Mouse (Mus musculus) liver, adult 2 months (tissue): ENCODE results near the gene Fahd1. TPM values are rescaled to one million over a fixed set of nuclear protein-coding genes. Genes with fewer than 3 reads are reported as not detected.
A peak's percentile ranks its signal among the peaks of the same experiment; 100 is the strongest.

Experiments used
- DNase-seq: peaks from one replicate; pipeline ENCODE4 v3.0.0-alpha.2; 2011; ENCODE audit warnings: low read depth, low spot score; ENCODE audit errors: extremely low read depth
- H3K27ac ChIP-seq: fragments of 200-500 bp; replicated peaks from 2 replicates; pipeline ENCODE4 v1.5.1; 2012; ENCODE audit warnings: low read depth, mild to moderate bottlenecking, control low read depth, inconsistent platforms, low read length; ENCODE audit not compliant: insufficient read depth
- H3K27me3 ChIP-seq: fragments of 200-500 bp; 2 replicates; pipeline ENCODE4 v1.6.1; 2012; ENCODE audit warnings: mild to moderate bottlenecking, moderate library complexity, low read length, inconsistent platforms; ENCODE audit not compliant: control insufficient read depth, insufficient read depth
- H3K36me3 ChIP-seq: fragments of 200-500 bp; 2 replicates; pipeline ENCODE4 v1.6.1; 2012; ENCODE audit warnings: low read length, inconsistent platforms; ENCODE audit not compliant: control insufficient read depth, insufficient read depth
- H3K4me1 ChIP-seq: fragments of 200-500 bp; 2 replicates; pipeline ENCODE4 v1.6.1; 2011; ENCODE audit warnings: low read length; ENCODE audit not compliant: control insufficient read depth, insufficient read depth
- H3K4me3 ChIP-seq: fragments of 200-500 bp; 2 replicates; pipeline ENCODE4 v1.5.1; 2011; ENCODE audit warnings: low read depth, mild to moderate bottlenecking, control low read depth, low read length, moderate library complexity; ENCODE audit not compliant: insufficient read depth
- H3K79me2 ChIP-seq: fragments of 200-500 bp; 2 replicates; pipeline ENCODE4 v1.6.1; 2012; ENCODE audit warnings: inconsistent platforms, mild to moderate bottlenecking, low read length, moderate library complexity; ENCODE audit not compliant: control insufficient read depth, insufficient read depth
- H3K9ac ChIP-seq: fragments of 200-500 bp; 2 replicates; pipeline ENCODE4 v1.6.1; 2012; ENCODE audit warnings: low read depth, mild to moderate bottlenecking, control low read depth, inconsistent platforms, low read length
- CTCF ChIP-seq: fragments of 200-500 bp; IDR thresholded peaks from 2 replicates; pipeline ENCODE4 v1.5.1; 2011; ENCODE audit warnings: low read depth, low read length, control low read depth
- POLR2A ChIP-seq: fragments of 200-500 bp; IDR thresholded peaks from 2 replicates; pipeline ENCODE4 v1.6.1; 2011; ENCODE audit warnings: low read length, control low read depth; ENCODE audit not compliant: insufficient read depth; ENCODE audit errors: extremely low read depth
- WGBS: fragments of 180-500 bp; shearing (Covaris S2); methylation state at CpG from one replicate; pipeline ENCODE4 v1.1.7; 2018; 5-methylcytosine and 5-hydroxymethylcytosine counted together
- polyA plus RNA-seq: library from polyadenylated mRNA; depleted of rRNA; stranded (reverse); fragments of >200 nt; gene quantifications from 2 replicates; pipeline ENCODE4 v1.2.3, GENCODE M21; 2012; rRNA removed
- total RNA-seq: library from RNA; depleted of rRNA; stranded (reverse); fragments of >200 nt; gene quantifications from 2 replicates; pipeline ENCODE4 v1.2.3, GENCODE M21; 2014; rRNA removed

Fahd1 gene
- total and polyA plus RNA-seq, 2 experiments, result 49.5 to 55.7 TPM

GRCm38 (mm10) chr17:24811211-24811610, 39.0 kb downstream of the Fahd1 start:
- H3K4me1 ChIP-seq, result no peaks in the 10 kb centered on the region
- no peaks in the 10 kb centered on the region for H3K79me2 ChIP-seq
- H3K4me3 ChIP-seq, result no peak overlapping the region
- no peak overlapping the region for H3K9ac ChIP-seq
- 87% methylated on average over 3 of the region's 3 CpGs for WGBS
- no peaks in the 10 kb centered on the region for H3K36me3 ChIP-seq
- no peak for DNase-seq
- H3K27me3 ChIP-seq, result no peaks in the 10 kb centered on the region
- H3K27ac ChIP-seq, result no peak overlapping the region
- TF ChIP-seq CTCF (no peak), POLR2A (no peak)

GRCm38 (mm10) chr17:24803952-24804951, 45.9 kb downstream of the Fahd1 start, which contains the start of gene Meiob:
TSS of gene Meiob (plus strand) at chr17:24804289.
- DNase-seq, result peak; percentile 77
- Histone ChIP-seq H3K79me2 (no peaks in the 10 kb centered on the region), H3K4me1 (0 out of 2 replicates have a peak, but pooled peaks cover 1% of the 10 kb centered on the region), H3K27ac (peak within 1 kb of the TSS; percentile 78), H3K36me3 (no peaks in the 10 kb centered on the region), H3K9ac (peak within 1 kb of the TSS; percentile 84), H3K4me3 (peak within 1 kb of the TSS; percentile 71), H3K27me3 (no peaks in the 10 kb centered on the region)
- WGBS, result under 1% methylated on average over 71 of the region's 71 CpGs
- TF ChIP-seq POLR2A (peak; percentile 55; the same call in 1 of the 2 replicates), CTCF (no peak)

GRCm38 (mm10) chr17:24800524-24800923, 49.6 kb downstream of the Fahd1 start:
- no peaks in the 10 kb centered on the region for H3K36me3 ChIP-seq
- WGBS, result 86% methylated on average over 3 of the region's 3 CpGs
- 0 out of 2 replicates have a peak, but pooled peaks cover 1% of the 10 kb centered on the region for H3K4me1 ChIP-seq
- H3K27me3 ChIP-seq, result no peaks in the 10 kb centered on the region
- H3K9ac ChIP-seq, result no peak overlapping the region
- TF ChIP-seq POLR2A (no peak), CTCF (no peak)
- H3K79me2 ChIP-seq, result no peaks in the 10 kb centered on the region
- H3K4me3 ChIP-seq, result no peak overlapping the region
- no peak for DNase-seq
- H3K27ac ChIP-seq, result no peak overlapping the region

- Histone ChIP-seq H3K79me2 (no peaks in the 10 kb centered on the region), H3K4me3 (no peak overlapping the region), H3K9ac (no peak overlapping the region), H3K27ac (no peak overlapping the region), H3K4me1 (no peaks in the 10 kb centered on the region), H3K36me3 (no peaks in the 10 kb centered on the region), H3K27me3 (no peaks in the 10 kb centered on the region)
- 57% methylated on average over 4 of the region's 4 CpGs for WGBS
- peak; percentile 83 for DNase-seq
- TF ChIP-seq POLR2A (no peak), CTCF (no peak)
Observed at GRCm38 (mm10) chr17:24799476-24799875, 50.7 kb downstream of the Fahd1 start.

Other genes with a start within 250 kb of the Fahd1 start
- 19.5 and 27.9 TPM in 2 replicates for gene Tsc2, start 217.7 kb downstream of the Fahd1 start, total RNA-seq
- gene Tsc2, start 217.7 kb downstream of the Fahd1 start, polyA plus RNA-seq, result 63.4 and 79.3 TPM in 2 replicates
- gene Nthl1, start 217.7 kb downstream of the Fahd1 start, total RNA-seq, result 8.1 and 9.7 TPM in 2 replicates
- gene Nthl1, start 217.7 kb downstream of the Fahd1 start, polyA plus RNA-seq, result 11.3 and 11.5 TPM in 2 replicates
- gene Slc9a3r2, start 200.0 kb downstream of the Fahd1 start, total RNA-seq, result 8.8 and 13.6 TPM in 2 replicates
- 24.9 and 31.5 TPM in 2 replicates for gene Slc9a3r2, start 200.0 kb downstream of the Fahd1 start, polyA plus RNA-seq
- not detected in 2 replicates for gene Npw, start 191.9 kb downstream of the Fahd1 start, total RNA-seq
- not detected in 2 replicates for gene Npw, start 191.9 kb downstream of the Fahd1 start, polyA plus RNA-seq
- gene Zfp598, start 180.7 kb downstream of the Fahd1 start, total RNA-seq, result 11.1 and 16.0 TPM in 2 replicates
- gene Zfp598, start 180.7 kb downstream of the Fahd1 start, polyA plus RNA-seq, result 67.8 and 106 TPM in 2 replicates
- gene Syngr3, start 160.4 kb downstream of the Fahd1 start, total RNA-seq, result 0.09 and 0.13 TPM in 2 replicates
- 0.10 TPM in 2 replicates for gene Syngr3, start 160.4 kb downstream of the Fahd1 start, polyA plus RNA-seq
- 32.6 and 38.2 TPM in 2 replicates for gene Gfer, start 154.2 kb downstream of the Fahd1 start, total RNA-seq
- gene Gfer, start 154.2 kb downstream of the Fahd1 start, polyA plus RNA-seq, result 49.8 and 51.9 TPM in 2 replicates
- gene Noxo1, start 154.1 kb downstream of the Fahd1 start, total RNA-seq, result 0.37 and 0.40 TPM in 2 replicates
- gene Noxo1, start 154.1 kb downstream of the Fahd1 start, polyA plus RNA-seq, result 2.7 TPM in 2 replicates
- 14.2 and 17.8 TPM in 2 replicates for gene Tbl3, start 142.7 kb downstream of the Fahd1 start, total RNA-seq
- 29.4 and 37.9 TPM in 2 replicates for gene Tbl3, start 142.7 kb downstream of the Fahd1 start, polyA plus RNA-seq
- not detected in 2 replicates for gene Rnf151, start 132.3 kb downstream of the Fahd1 start, total RNA-seq
- 0.19 TPM in 1 of 2 replicates, not detected in the other for gene Rnf151, start 132.3 kb downstream of the Fahd1 start, polyA plus RNA-seq
- 802 and 1,081 TPM in 2 replicates for gene Rps2, start 132.2 kb downstream of the Fahd1 start, total RNA-seq
- 2,199 and 2,424 TPM in 2 replicates for gene Rps2, start 132.2 kb downstream of the Fahd1 start, polyA plus RNA-seq
- 290 TPM in 2 replicates for gene Ndufb10, start 125.9 kb downstream of the Fahd1 start, total RNA-seq
- 265 and 300 TPM in 2 replicates for gene Ndufb10, start 125.9 kb downstream of the Fahd1 start, polyA plus RNA-seq
- 0.46 TPM in 1 of 2 replicates, not detected in the other for gene Rpl3l, start 122.5 kb downstream of the Fahd1 start, total RNA-seq
- not detected in 2 replicates for gene Rpl3l, start 122.5 kb downstream of the Fahd1 start, polyA plus RNA-seq
- gene Msrb1, start 113.7 kb downstream of the Fahd1 start, total RNA-seq, result 184 and 192 TPM in 2 replicates
- gene Msrb1, start 113.7 kb downstream of the Fahd1 start, polyA plus RNA-seq, result 447 and 506 TPM in 2 replicates
- gene Hs3st6, start 97.4 kb downstream of the Fahd1 start, total RNA-seq, result 0.74 and 1.2 TPM in 2 replicates
- gene Hs3st6, start 97.4 kb downstream of the Fahd1 start, polyA plus RNA-seq, result 2.3 and 3.9 TPM in 2 replicates
- gene Meiob, start 46.1 kb downstream of the Fahd1 start, total RNA-seq, result 4.9 and 6.7 TPM in 2 replicates
- 0.59 and 0.75 TPM in 2 replicates for gene Meiob, start 46.1 kb downstream of the Fahd1 start, polyA plus RNA-seq
- gene Hagh, start 10.2 kb downstream of the Fahd1 start, total RNA-seq, result 855 and 1,003 TPM in 2 replicates
- gene Hagh, start 10.2 kb downstream of the Fahd1 start, polyA plus RNA-seq, result 900 and 1,325 TPM in 2 replicates
- gene Igfals, start 15.6 kb upstream of the Fahd1 start, total RNA-seq, result 112 and 127 TPM in 2 replicates
- gene Igfals, start 15.6 kb upstream of the Fahd1 start, polyA plus RNA-seq, result 369 and 402 TPM in 2 replicates
- gene Nubp2, start 36.0 kb upstream of the Fahd1 start, total RNA-seq, result 16.2 and 24.7 TPM in 2 replicates
- gene Nubp2, start 36.0 kb upstream of the Fahd1 start, polyA plus RNA-seq, result 30.2 and 33.0 TPM in 2 replicates
- 8.7 and 14.8 TPM in 2 replicates for gene Spsb3, start 36.3 kb upstream of the Fahd1 start, total RNA-seq
- 37.5 and 42.4 TPM in 2 replicates for gene Spsb3, start 36.3 kb upstream of the Fahd1 start, polyA plus RNA-seq
- gene Eme2, start 44.7 kb upstream of the Fahd1 start, total RNA-seq, result 19.5 and 20.5 TPM in 2 replicates
- 21.0 and 31.2 TPM in 2 replicates for gene Eme2, start 44.7 kb upstream of the Fahd1 start, polyA plus RNA-seq
- gene Mrps34, start 44.8 kb upstream of the Fahd1 start, total RNA-seq, result 47.5 and 53.7 TPM in 2 replicates
- 124 and 149 TPM in 2 replicates for gene Mrps34, start 44.8 kb upstream of the Fahd1 start, polyA plus RNA-seq
- 46.6 and 49.1 TPM in 2 replicates for gene Nme3, start 46.1 kb upstream of the Fahd1 start, total RNA-seq
- gene Nme3, start 46.1 kb upstream of the Fahd1 start, polyA plus RNA-seq, result 69.7 and 72.3 TPM in 2 replicates
- 11.7 and 16.1 TPM in 2 replicates for gene Mapk8ip3, start 86.6 kb upstream of the Fahd1 start, total RNA-seq
- 23.2 and 51.4 TPM in 2 replicates for gene Mapk8ip3, start 86.6 kb upstream of the Fahd1 start, polyA plus RNA-seq
- gene Jpt2, start 110.3 kb upstream of the Fahd1 start, total RNA-seq, result 29.0 and 34.3 TPM in 2 replicates
- gene Jpt2, start 110.3 kb upstream of the Fahd1 start, polyA plus RNA-seq, result 12.1 and 12.2 TPM in 2 replicates
- 2.7 and 2.9 TPM in 2 replicates for gene Cramp1l, start 165.4 kb upstream of the Fahd1 start, total RNA-seq
- 4.2 and 6.5 TPM in 2 replicates for gene Cramp1l, start 165.4 kb upstream of the Fahd1 start, polyA plus RNA-seq
- 4.6 and 5.4 TPM in 2 replicates for gene Ift140, start 165.7 kb upstream of the Fahd1 start, total RNA-seq
- gene Ift140, start 165.7 kb upstream of the Fahd1 start, polyA plus RNA-seq, result 3.4 and 3.6 TPM in 2 replicates
- 22.3 and 23.9 TPM in 2 replicates for gene Tmem204, start 233.2 kb upstream of the Fahd1 start, total RNA-seq
- gene Tmem204, start 233.2 kb upstream of the Fahd1 start, polyA plus RNA-seq, result 15.7 and 19.1 TPM in 2 replicates